Mouse (Mus musculus) spleen, adult 2 months (tissue): ENCODE measurements around the gene Pcbp1.

ENCODE experiments used
- CTCF ChIP-seq: fragments of 200-500 bp; IDR thresholded peaks from 2 replicates; pipeline ENCODE4 v1.5.1; 2011; ENCODE audit warnings: mild to moderate bottlenecking, inconsistent platforms; ENCODE audit not compliant: insufficient read depth, insufficient read length, insufficient replicate concordance; ENCODE audit errors: extremely low read depth
- POLR2A ChIP-seq: fragments of 200-500 bp; IDR thresholded peaks from 2 replicates; pipeline ENCODE4 v1.6.1; 2011; ENCODE audit warnings: low read depth, low read length, inconsistent platforms

GRCm38 (mm10) chr6:86522001-86522911 lies 3.9 kb downstream of the Pcbp1 start:
- TF ChIP-seq POLR2A, result no peak
- TF ChIP-seq CTCF, result no peak
